Mouse (Mus musculus): Measurements from ENCODE around the gene Lypd5.

Lypd5 gene

DNA sequence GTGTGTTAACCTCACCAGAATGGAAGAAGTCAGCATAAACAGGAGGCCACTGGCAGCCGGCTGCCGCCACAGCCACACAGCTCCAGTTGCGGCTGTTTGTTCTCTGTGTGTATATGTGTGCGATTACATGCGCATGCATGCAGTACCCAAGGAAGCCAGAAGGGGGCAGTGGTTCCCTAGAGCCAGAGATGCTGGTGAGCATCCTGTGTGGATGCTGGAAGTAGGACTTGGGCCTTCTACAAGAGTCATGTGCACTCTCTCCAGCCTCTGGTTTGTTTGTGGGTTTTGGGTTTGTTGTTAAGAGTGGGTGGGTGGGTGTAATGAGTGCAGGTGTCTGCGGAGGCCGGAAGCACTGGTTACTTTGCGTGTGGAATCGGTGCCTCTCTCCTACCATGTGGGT lies 53.9 kb downstream of the Lypd5 start:
- Histone ChIP-seq H3K27me3 (ENCODE audit: control insufficient read depth, insufficient read depth, low read length, poor library complexity, severe bottlenecking) (no peaks in the 10 kb centered on the region), H3K36me3 (ENCODE audit: control insufficient read depth, insufficient read depth, low read length, poor library complexity, severe bottlenecking) (peaks cover 9% of the 10 kb centered on the region; the same call in 1 of the 2 replicates)
- peak; percentile 46 for DNase-seq (ENCODE audit: low read depth, low spot score)

Measured in splenic B cell, adult 2 months (primary cell).